Mouse (Mus musculus) R1 (cell line): ENCODE results near the gene Bcar3.

Source experiments
- DNase-seq: peaks from one replicate; pipeline ENCODE4 v3.0.0-alpha.2; 2018; ENCODE audit warnings: low read depth, low spot score

The Bcar3 gene

GRCm38 (mm10) chr3:122336030-122336429 lies 42.1 kb downstream of the Bcar3 start:
- DNase-seq, result no peak

DNA sequence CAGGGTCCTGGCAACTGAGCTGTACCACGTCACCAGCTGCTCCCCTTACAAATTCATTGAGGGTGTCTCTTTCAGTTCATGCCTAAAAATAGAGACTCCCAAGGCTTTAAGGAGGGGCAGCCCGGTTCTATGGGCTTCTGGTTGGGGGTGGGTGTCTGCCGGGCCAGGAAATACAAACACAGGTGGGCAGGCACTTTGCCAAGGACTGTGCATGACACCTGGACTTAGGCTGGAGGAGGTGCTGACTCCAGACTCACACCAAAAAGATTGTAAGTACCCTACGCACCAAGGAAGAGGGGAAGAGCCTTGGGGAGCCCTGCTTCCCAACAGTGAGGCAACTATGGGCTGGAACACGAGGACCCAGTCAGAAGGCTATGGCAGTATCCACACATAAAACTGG lies 44.1 kb downstream of the Bcar3 start:
- no peak for DNase-seq

DNA sequence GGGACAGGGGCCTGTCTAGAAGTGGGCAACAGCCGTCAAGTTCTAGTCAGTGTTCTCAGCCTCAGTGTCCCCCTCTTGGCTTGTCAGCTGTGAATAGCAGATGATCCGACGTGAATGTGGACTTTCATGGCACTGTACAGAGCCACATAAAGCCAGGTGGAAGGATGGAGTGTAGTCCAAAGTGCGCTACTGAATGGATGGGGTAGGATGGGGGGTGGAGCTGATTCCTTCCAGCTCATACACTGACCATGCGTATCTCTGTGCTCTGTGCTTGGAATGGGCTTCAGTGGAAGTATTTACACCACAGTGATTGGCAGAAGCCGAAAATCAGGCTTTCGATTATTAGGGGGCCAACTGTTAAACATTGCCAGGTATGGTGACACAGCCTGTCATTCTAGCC lies 45.0 kb downstream of the Bcar3 start:
- DNase-seq, result no peak

- no peak for DNase-seq
Observed at GRCm38 (mm10) chr3:122340135-122341068, 46.5 kb downstream of the Bcar3 start.

DNA sequence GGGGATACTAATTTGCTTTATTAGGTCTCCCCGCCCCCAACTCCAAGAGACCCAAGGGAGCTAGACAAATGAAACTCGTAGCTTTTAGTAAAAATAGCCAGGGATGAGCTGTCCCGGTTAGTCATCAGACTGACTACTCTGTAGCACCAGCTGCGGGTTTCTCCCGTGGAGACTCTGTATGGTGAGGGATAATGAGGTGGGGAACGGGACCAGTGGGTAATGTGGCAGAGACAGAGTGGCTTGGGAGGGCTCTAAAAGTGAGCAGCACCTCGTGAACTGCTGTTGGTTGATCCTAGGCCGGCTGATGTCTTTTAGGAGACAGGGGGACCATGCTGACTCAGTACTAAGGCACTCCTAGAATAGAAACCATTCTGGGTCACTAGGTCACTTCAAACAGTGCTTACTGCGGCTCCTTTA lies 49.5 kb downstream of the Bcar3 start:
- DNase-seq, result no peak

DNA sequence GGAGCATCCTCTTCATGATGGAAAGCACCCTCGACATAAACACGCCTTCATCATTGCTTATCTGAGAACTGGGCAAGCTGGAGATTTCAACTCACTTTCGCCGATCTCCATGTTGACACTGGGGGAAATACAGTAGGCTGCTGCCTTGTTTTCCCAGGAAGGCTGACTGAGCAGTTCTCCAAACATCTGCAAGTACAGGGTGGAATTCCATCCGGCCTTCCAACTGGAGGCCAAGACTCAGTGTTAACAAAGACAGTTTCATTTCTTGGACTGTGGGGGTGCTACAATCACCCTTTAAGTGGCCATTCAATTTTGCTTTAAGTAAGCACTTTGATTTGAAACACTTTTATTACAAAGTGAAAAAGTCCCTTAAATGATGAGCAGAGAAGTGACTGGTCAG lies 50.4 kb downstream of the Bcar3 start:
- DNase-seq, result no peak

GRCm38 (mm10) chr3:122345977-122346472 lies 52.1 kb downstream of the Bcar3 start:
- no peak for DNase-seq

- DNase-seq, result no peak
Observed at GRCm38 (mm10) chr3:122346600-122346999, 52.7 kb downstream of the Bcar3 start.

- no peak for DNase-seq
Observed at GRCm38 (mm10) chr3:122348677-122349076, 54.7 kb downstream of the Bcar3 start.

- peak; percentile 62 for DNase-seq
Observed at GRCm38 (mm10) chr3:122352801-122353200, 58.9 kb downstream of the Bcar3 start.

DNA sequence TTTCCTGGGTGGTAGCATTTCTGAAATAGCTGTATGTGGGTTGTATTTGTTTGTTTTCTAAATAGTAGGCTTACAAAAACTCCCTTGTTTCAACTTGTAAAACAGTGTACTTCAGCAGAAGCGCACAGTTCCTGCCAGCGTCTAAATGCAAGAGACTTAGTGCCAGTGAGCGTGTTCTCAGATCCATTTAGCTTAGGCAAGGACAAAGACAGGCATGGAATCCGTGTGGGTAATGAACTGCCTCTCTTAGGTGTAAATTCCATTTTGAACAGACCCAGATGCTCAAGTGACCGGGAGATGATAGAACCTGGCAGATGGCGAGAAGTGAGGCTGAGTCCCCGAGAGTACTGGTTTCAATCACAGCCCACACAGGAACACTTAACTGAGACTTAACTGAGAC lies 65.5 kb downstream of the Bcar3 start:
- no peak for DNase-seq

- no peak for DNase-seq
Observed at GRCm38 (mm10) chr3:122359954-122360353, 66.0 kb downstream of the Bcar3 start.

DNA sequence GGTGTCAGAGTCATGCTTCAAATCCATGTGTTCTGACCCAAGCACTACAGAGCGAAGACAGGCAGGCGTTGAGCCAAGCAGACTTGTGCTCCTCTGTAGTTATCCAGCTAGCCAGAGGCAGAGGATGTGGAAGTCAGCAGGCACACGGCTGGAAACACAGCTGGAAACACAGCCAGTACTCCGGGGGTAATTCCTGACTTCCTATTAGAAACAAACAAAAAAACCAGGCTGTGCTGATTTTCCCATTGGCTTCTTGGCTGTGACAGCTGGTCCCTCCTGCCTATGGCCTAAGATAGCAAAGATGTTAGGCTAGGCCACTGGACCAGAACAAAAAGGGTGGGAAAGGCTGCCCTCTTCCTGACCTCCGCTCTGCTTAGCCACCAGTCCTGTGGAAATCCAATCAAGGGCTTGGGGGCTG lies 66.8 kb downstream of the Bcar3 start:
- peak; percentile 60 for DNase-seq

GRCm38 (mm10) chr3:122362719-122363118 lies 68.8 kb downstream of the Bcar3 start:
- no peak for DNase-seq

DNA sequence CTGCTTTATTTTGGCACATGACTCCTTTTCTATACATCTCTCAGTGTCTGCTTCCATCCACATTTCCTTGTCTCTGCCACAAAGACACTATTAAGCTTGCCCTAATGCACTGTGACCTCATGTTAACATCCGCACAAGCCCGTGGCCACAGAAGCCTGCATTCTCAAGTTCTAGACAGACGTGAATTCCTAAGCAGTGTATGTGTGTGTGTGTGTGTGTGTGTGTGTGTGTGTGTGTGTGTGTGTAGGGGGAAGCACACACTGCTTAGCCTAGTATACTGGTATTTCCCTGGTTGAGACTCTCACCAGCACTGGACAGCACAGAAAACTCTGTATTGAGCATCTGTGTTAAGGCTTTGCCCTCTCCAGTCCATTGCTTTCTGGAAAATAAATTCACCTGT lies 70.6 kb downstream of the Bcar3 start:
- no peak for DNase-seq

DNA sequence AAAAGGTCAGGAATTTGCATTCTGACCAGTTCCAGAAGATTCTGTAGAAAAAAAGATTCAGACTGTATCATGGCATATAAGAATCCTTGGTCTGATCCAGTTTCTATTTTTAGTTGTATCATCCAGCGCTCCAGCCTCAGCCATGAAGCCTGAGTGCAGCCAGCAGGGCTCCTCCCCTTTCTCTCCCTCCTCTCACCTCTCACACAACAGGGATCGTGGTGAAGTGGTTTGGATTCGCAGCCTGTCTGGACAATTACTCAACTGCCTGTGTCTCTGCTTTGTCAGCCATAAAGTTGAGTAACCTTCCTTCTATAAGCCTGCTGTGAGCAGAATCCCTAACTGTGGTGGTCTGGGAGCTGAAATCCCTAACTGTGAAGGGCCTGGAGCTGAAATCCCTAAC lies 71.4 kb downstream of the Bcar3 start:
- DNase-seq, result peak; percentile 21

DNA sequence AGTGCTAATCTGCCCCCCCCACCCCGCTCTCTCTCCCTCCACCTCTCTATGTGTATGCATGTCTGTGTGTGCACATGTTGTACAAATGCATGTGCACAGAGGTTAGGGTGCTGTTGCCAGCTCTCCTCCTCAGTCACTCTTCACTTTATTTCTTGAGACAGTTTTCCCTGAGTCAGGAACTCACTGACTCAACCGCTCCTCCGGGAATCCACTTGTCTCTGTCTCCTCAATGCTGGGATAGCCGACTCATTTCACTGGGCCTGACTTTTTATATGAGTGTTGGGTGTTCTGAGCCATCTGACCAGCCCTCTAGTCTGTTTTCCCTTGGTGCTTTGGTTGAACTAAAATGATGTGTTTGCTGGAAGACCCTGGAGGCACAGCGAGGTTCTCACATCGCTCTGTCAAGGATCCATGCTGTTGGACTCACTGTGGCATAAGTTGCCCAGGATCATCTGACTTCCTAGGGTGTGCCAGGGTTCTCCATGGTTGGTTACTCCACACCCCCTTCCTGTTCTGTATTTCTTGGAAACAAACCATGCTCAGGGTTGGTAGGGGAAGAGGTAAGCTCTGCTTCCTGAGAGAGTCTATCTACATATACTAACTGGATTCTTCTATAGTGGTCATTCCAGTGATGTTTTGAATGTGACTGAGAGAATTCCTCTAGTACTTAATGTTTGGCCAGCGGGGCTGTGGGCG lies 77.9 kb downstream of the Bcar3 start:
- no peak for DNase-seq

DNA sequence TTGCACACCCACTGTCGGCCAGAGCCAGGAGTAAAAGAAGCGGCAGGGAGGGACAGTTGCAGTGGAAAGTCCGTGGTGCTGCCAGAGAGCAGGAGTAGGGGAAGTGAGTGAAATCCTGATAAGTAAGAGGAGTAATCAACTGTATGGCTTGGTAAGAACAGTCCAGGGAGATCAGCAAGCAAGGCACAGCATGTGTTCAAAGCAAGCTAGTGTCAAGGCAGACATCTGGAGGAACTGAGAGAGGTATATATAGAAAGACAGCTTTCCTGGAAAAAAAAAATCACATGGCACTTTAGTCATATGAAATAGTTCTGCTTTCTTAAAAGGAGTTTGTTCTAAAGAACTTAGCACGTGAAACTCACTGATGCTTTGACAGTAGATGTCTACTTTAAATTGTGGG lies 78.7 kb downstream of the Bcar3 start:
- DNase-seq, result no peak

DNA sequence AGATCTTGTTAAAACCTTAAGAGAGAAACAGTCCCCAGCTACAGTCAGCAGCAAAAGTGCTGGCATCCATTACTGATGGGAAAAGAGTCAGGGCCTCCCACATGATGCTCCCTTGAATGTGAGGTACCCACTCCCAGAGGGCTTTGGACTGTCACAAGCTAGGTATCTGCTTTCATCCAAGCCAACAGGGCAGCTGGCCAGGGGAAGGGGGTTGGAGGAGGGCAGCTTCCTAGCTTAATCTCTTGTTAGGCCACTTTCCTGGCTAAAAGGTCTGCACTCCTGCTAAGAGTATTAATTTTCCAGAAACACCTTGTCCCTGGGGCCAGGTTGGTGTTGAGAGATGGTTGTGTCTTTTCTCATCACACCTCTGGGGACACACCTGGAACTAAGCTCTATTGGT lies 82.1 kb downstream of the Bcar3 start:
- no peak for DNase-seq

- DNase-seq, result no peak
Observed at GRCm38 (mm10) chr3:122376412-122376831, 82.5 kb downstream of the Bcar3 start.

DNA sequence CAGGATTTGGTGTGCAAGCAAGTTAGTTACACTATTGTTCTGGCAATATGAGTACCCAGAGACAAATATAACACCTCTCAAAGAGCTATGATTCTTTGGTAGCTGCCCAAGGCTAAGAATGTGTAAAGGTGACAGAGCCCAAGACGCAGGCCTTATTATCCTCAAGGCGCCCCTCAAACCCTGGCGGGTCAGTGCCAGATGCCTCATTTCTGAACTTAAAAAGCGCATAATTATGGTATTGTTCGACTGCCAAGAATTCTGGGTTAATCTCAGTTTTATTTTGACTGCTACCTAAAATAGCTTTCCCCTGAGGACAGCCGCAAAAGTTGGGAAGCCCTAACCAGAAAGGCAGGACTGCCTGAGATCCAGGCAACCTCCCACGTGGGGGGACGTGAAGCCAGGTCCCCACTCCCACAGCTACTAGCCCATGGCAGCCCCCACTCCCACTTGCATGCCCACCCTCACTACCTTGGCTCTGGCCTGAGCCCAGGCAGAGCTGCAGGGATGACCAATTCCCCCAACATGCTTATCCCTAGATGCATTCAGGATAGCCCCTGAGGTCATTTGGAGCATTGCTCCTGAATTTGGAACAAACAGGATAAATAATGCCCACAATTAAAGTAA lies 83.0 kb downstream of the Bcar3 start:
- DNase-seq, result no peak

DNA sequence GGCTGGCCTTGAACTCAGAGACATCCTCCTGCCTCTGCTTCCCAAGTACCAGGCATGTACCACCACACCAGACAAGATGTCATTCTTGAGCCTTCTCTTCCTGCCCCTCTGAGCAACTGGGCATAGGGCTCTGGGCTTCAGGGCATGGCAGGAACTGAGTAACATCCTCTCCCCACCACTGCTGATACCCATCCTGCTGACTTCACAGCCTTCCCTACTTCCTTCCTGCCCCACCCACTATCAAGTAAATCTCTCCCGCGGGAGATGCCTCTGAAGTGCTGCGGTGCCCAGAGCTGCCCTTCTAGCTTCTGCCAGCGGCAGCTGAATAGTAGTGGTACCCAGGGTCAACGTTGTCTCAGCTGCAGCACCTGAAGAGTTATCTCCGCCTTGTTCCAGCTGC lies 84.7 kb downstream of the Bcar3 start:
- DNase-seq, result no peak
